Mouse (Mus musculus) spleen, adult 2 months (tissue): ENCODE measurements at regions not wholly inside any gene's neighbourhood (a gene's known extent, or its start where the extent isn't known, plus 50 kb on each side); places are given as distances from the start of the nearest gene placed in this dataset.

Experiments
- CTCF ChIP-seq: fragments of 200-500 bp; IDR thresholded peaks from 2 replicates; pipeline ENCODE4 v1.5.1; 2011; ENCODE audit warnings: mild to moderate bottlenecking, inconsistent platforms; ENCODE audit not compliant: insufficient read depth, insufficient read length, insufficient replicate concordance; ENCODE audit errors: extremely low read depth
- POLR2A ChIP-seq: fragments of 200-500 bp; IDR thresholded peaks from 2 replicates; pipeline ENCODE4 v1.6.1; 2011; ENCODE audit warnings: low read depth, low read length, inconsistent platforms

- no peak for TF ChIP-seq CTCF
- TF ChIP-seq POLR2A, result no peak
Observed at GRCm38 (mm10) chr15:65579353-65579752, 564.6 kb upstream of the Gm21961 start.
